ENCODE assay signal across 7 mouse cellular contexts in the genomic region with DNA sequence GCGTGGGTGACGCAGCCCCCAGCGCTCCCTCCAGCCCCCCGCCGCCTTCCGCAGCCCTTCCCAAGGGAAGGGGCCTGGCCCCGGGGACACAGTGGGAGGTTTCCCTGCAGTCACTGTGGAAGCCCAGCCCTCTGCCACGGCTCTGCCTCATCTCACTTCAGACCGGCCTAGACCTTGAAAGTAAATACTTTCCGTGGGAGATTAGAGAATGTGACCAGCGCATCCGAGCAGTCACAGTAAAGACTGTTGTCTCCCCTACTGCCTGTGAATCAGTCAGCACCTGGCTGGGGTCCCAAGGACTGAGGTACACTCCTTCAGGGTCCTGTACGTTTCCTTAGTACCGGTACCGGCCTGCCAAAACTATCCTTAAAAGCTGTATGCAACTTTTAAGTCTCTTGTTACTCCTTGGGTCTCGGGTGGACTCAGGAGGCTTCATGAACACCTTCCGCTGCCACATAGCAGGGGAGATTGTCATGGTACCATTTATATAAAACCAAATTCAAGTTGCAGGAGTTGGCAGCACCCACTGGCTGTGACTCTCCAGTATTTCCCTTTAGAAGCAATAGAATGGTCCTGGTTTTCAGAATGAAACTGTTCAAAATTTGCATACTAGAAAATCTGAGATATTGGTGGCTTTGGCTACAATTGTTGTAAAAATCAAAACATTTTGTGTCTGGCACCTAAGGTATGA. TPM values are rescaled to one million over a fixed set of nuclear protein-coding genes. Genes with fewer than 3 reads are reported as not detected.
DNase-seq lines count a peak whose midpoint lies in the region; ATAC-seq lines count a peak whose summit lies in the region.

No protein-coding gene starts in this region.

- H3K9me3 ChIP-seq in lung, embryonic 16.5 days (ENCODE audit: control insufficient read depth, low read length) = no peaks in the 10 kb centered on the region
- H3K9me3 ChIP-seq in hindbrain, embryonic 10.5 days = no peaks in the 10 kb centered on the region

- peak overlapping the region; percentile 66 for H3K9ac ChIP-seq in lung, embryonic 16.5 days (ENCODE audit: low read length)

- peaks cover 8% of the 10 kb centered on the region for H3K4me1 ChIP-seq in lung, embryonic 16.5 days (replicated peaks; ENCODE audit: control insufficient read depth, insufficient read depth, low read length)
- no peaks in the 10 kb centered on the region for H3K4me1 ChIP-seq in brown adipose tissue, adult 24 weeks (ENCODE audit: control insufficient read depth, insufficient read depth, insufficient read length, low read length)
- H3K4me1 ChIP-seq in hindbrain, embryonic 10.5 days (replicated peaks) = peaks cover 28% of the 10 kb centered on the region

- no peak overlapping the region for H3K27ac ChIP-seq in lung, embryonic 16.5 days (ENCODE audit: low read length)
- H3K27ac ChIP-seq in brown adipose tissue, adult 24 weeks (replicated peaks; ENCODE audit: low read depth, low read length) = peak overlapping the region; percentile 26; the same call in 1 of the 2 replicates
- peak overlapping the region; percentile 75 for H3K27ac ChIP-seq in hindbrain, embryonic 10.5 days

- no peaks in the 10 kb centered on the region for H3K36me3 ChIP-seq in lung, embryonic 16.5 days (ENCODE audit: control insufficient read depth, insufficient read depth, low read length)
- H3K36me3 ChIP-seq in hindbrain, embryonic 10.5 days = no peaks in the 10 kb centered on the region

- peak overlapping the region; percentile 74 for H3K4me3 ChIP-seq in lung, embryonic 16.5 days (ENCODE audit: low read length)
- H3K4me3 ChIP-seq in brown adipose tissue, adult 24 weeks (ENCODE audit: insufficient read depth, low read depth, low read length) = peak overlapping the region; percentile 99
- peak overlapping the region; percentile 89 for H3K4me3 ChIP-seq in hindbrain, embryonic 10.5 days

- peaks cover 2% of the 10 kb centered on the region; the same call in 1 of the 2 replicates for H3K27me3 ChIP-seq in lung, embryonic 16.5 days (ENCODE audit: control insufficient read depth, insufficient read depth, low read depth, low read length)
- H3K27me3 ChIP-seq in hindbrain, embryonic 10.5 days (ENCODE audit: insufficient read depth, poor library complexity, severe bottlenecking) = peaks cover 54% of the 10 kb centered on the region

- ATAC-seq in lung, embryonic 16.5 days (ENCODE audit: low read depth) = no peak
- peak; percentile 2; the same call in 1 of the 2 replicates for ATAC-seq in megakaryocyte, adult 5-6 weeks (ENCODE audit: poor library complexity, severe bottlenecking)

- 7% methylated on average over 14 of the region's 17 CpGs for WGBS in lung, embryonic 16.5 days
- 5% methylated on average over 17 of the region's 17 CpGs for WGBS in hindbrain, embryonic 10.5 days

- peak overlapping the region; percentile 95 for H3K4me2 ChIP-seq in lung, embryonic 16.5 days (ENCODE audit: low read depth, low read length)

- DNase-seq in lung, postnatal 4 days = no peak
- no peak for DNase-seq in hindbrain, embryonic 10.5 days (ENCODE audit: low spot score)
- no peak for DNase-seq in layer of hippocampus, postnatal 36 days
- DNase-seq in left cerebral cortex, adult 9 months (ENCODE audit: low spot score in 2 of 2) = no peak

RNA-seq across cellular contexts. Expression of gene N4bp2l1, which starts 2.2 kb away (rescaled TPM):
- polyA plus RNA-seq in lung, embryonic 16.5 days (2015; fragmentation: Nextera tagmentation; extraction: Ambion mirVana) = 5.7 and 7.2 TPM in 2 replicates
- 23.6 and 27.6 TPM in 2 replicates for polyA plus RNA-seq in brown adipose tissue, adult 24 weeks (2012; ENCODE audit: insufficient read depth, insufficient read length, missing spikeins)
- 2.6 and 3.2 TPM in 2 replicates for polyA plus RNA-seq in hindbrain, embryonic 10.5 days (2016; fragmentation: Nextera tagmentation; extraction: Ambion mirVana)
- total RNA-seq in megakaryocyte, adult 5-6 weeks (2015) = 67.9 and 68.9 TPM in 2 replicates
- 61.6 and 62.9 TPM in 2 replicates for total RNA-seq in megakaryocyte, adult 5-6 weeks (2017)
- 10 to 100 TPM; 51.2 to 58.5 TPM for total RNA-seq in layer of hippocampus, postnatal 36 days (2021)
